Mouse (Mus musculus) neural tube, embryonic 14.5 days (tissue): ENCODE data around the gene Cenps. TPM values are rescaled to one million over a fixed set of nuclear protein-coding genes. Genes with fewer than 3 reads are reported as not detected.

Experiments used
- ATAC-seq: fragments of 200-750 bp; cut with Nextera tagmentation; 2 replicates; pipeline ENCODE4 v1.8.0; 2017; ENCODE audit warnings: low read depth, mild to moderate bottlenecking, moderate TSS enrichment, moderate library complexity
- H3K27ac ChIP-seq: fragments of 300-500 bp; sonication (generic); 2 replicates; pipeline ENCODE4 v1.5.1; 2014; ENCODE audit warnings: low read depth, mild to moderate bottlenecking, control low read depth, low read length, moderate library complexity, mixed read lengths
- H3K27me3 ChIP-seq: fragments of 300-500 bp; sonication (generic); 2 replicates; pipeline ENCODE4 v1.6.1; 2014; ENCODE audit warnings: low read length; ENCODE audit not compliant: control insufficient read depth, insufficient read depth
- H3K36me3 ChIP-seq: fragments of 300-500 bp; sonication (generic); 2 replicates; pipeline ENCODE4 v1.6.1; 2014; ENCODE audit warnings: low read length, mixed read lengths; ENCODE audit not compliant: control insufficient read depth, insufficient read depth
- H3K4me1 ChIP-seq: fragments of 300-500 bp; sonication (generic); 2 replicates; pipeline ENCODE4 v1.6.1; 2014; ENCODE audit warnings: low read length; ENCODE audit not compliant: control insufficient read depth, insufficient read depth
- H3K4me2 ChIP-seq: fragments of 300-500 bp; sonication (generic); 2 replicates; pipeline ENCODE4 v1.6.1; 2014; ENCODE audit warnings: mild to moderate bottlenecking, low read depth, low read length, control low read depth
- H3K4me3 ChIP-seq: fragments of 300-500 bp; sonication (generic); 2 replicates; pipeline ENCODE4 v1.5.1; 2014; ENCODE audit warnings: low read depth, low read length, control low read depth, mixed read lengths
- H3K9ac ChIP-seq: fragments of 300-500 bp; sonication (generic); replicated peaks from 2 replicates; pipeline ENCODE4 v1.6.1; 2014; ENCODE audit warnings: low read depth, mild to moderate bottlenecking, control low read depth, low read length, mixed read lengths
- H3K9me3 ChIP-seq: fragments of 300-500 bp; sonication (generic); 2 replicates; pipeline ENCODE4 v1.6.1; 2016; ENCODE audit warnings: low read length; ENCODE audit not compliant: control insufficient read depth
- WGBS: fragments of 180-500 bp; shearing (Covaris S2); extraction: QIAGEN DNeasy Blood & Tissue Kit; methylation state at CpG from one replicate; pipeline ENCODE4 v1.1.7; 2014; 5-methylcytosine and 5-hydroxymethylcytosine counted together
- polyA plus RNA-seq: library from polyadenylated mRNA; unstranded; fragments of >200 nt; fragmentation: Nextera tagmentation; extraction: Ambion mirVana; gene quantifications from 2 replicates; pipeline ENCODE4 v1.2.1, GENCODE M21; 2014

Cenps gene
- polyA plus RNA-seq, 1 experiment from 2014 or later = 15.1 TPM

DNA sequence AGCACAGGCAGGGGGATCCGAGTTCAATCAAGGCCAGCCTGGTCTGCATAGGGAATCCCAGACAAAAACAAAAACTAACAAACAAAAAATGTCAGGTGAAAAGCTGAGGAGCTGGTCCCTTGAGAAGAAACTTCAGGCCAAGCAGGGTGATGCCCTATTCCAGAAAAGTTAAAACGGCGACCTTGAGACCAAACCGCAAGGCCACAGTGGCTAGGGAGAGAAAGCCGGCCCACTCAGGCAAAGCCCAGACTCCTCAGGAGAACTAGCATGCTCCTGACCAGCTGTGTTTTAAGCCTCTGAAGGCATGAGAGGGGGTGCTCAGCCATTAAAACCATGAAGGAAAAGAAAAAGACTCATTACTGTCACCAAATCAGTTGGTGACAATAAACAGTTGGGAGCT, 52.0 kb downstream of the Cenps start:
- no peak overlapping the region for H3K9ac ChIP-seq
- no peaks in the 10 kb centered on the region for H3K36me3 ChIP-seq
- no peak for ATAC-seq
- 83% methylated on average over 5 of the region's 5 CpGs for WGBS
- H3K27me3 ChIP-seq = no peaks in the 10 kb centered on the region
- H3K4me1 ChIP-seq = 0 out of 2 replicates have a peak, but pooled peaks cover 4% of the 10 kb centered on the region
- no peak overlapping the region for H3K4me2 ChIP-seq
- H3K27ac ChIP-seq = no peak overlapping the region
- no peak overlapping the region for H3K4me3 ChIP-seq
- no peaks in the 10 kb centered on the region for H3K9me3 ChIP-seq

DNA sequence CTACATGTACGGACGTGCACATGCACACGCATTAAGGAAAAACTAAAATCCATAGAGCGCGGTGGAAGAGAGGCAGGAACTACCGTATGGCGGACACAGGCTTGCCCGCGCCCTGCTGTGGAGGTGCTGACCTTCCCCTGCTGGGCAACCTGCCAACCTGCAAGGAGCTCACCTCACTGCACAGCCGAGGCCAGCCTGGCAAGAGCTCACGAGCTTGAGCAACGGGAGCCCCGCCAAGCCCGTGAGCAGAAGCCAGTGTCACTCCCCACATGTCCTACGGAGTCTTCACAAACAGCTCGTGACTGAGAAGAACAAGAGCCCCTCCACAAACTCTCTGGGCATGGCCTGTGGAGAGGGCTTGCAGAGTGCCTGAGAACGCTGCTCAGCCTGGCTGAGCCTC, 55.9 kb downstream of the Cenps start:
- Histone ChIP-seq H3K4me1 (0 out of 2 replicates have a peak, but pooled peaks cover 4% of the 10 kb centered on the region), H3K4me2 (no peak overlapping the region), H3K9ac (no peak overlapping the region), H3K9me3 (no peaks in the 10 kb centered on the region), H3K27me3 (no peaks in the 10 kb centered on the region), H3K4me3 (no peak overlapping the region), H3K27ac (no peak overlapping the region), H3K36me3 (no peaks in the 10 kb centered on the region)
- WGBS = 83% methylated on average over 17 of the region's 17 CpGs
- ATAC-seq = no peak

DNA sequence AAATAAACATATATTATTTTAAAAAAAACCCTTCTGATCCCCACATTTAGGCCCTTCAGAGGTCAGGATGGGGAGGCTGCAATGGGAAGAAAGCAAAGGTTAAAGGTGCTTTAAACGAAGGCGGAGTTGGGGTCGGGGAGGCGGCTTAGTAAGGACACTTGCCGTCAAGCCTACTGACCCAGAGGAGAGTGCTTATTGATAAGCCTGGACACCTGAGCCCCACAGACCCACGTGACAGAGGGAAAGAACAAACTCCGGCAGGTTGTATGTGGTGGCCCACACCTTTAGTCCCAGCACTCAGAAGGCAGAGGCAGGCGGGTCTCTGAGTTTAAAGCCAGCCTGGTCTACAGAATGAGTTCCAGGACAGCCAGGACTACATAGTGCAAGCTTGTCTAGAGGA, 57.3 kb downstream of the Cenps start:
- Histone ChIP-seq H3K27ac (no peak overlapping the region), H3K9me3 (no peaks in the 10 kb centered on the region), H3K4me2 (no peak overlapping the region), H3K27me3 (no peaks in the 10 kb centered on the region), H3K4me1 (0 out of 2 replicates have a peak, but pooled peaks cover 4% of the 10 kb centered on the region), H3K4me3 (no peak overlapping the region), H3K9ac (no peak overlapping the region), H3K36me3 (no peaks in the 10 kb centered on the region)
- no peak for ATAC-seq
- WGBS = 89% methylated on average over 8 of the region's 8 CpGs

DNA sequence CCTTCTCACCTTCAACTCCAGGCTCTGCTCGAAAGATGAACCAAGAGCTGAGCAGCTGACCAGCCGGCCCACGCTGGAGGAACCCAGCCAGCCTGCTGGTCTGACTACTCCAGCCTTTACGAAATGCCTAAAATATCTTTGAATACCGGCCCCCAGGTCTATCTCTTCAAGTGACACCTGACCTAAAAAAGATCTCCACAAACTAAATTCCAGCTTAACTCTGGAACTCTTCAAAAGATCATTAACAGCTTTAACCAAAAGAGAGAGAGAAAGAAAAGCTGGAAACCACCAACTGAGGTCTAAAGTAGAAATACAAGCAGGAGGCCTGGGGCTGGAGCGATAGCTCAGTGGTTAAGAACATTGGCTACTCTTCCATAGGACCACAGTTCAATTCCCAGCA, 57.8 kb downstream of the Cenps start:
- Histone ChIP-seq H3K9ac (no peak overlapping the region), H3K27ac (no peak overlapping the region), H3K36me3 (no peaks in the 10 kb centered on the region), H3K4me3 (no peak overlapping the region), H3K9me3 (no peaks in the 10 kb centered on the region), H3K4me1 (0 out of 2 replicates have a peak, but pooled peaks cover 4% of the 10 kb centered on the region), H3K4me2 (no peak overlapping the region), H3K27me3 (no peaks in the 10 kb centered on the region)
- whole genome bisulfite sequencing = 89% methylated on average over 6 of the region's 6 CpGs
- no peak for ATAC-seq

DNA sequence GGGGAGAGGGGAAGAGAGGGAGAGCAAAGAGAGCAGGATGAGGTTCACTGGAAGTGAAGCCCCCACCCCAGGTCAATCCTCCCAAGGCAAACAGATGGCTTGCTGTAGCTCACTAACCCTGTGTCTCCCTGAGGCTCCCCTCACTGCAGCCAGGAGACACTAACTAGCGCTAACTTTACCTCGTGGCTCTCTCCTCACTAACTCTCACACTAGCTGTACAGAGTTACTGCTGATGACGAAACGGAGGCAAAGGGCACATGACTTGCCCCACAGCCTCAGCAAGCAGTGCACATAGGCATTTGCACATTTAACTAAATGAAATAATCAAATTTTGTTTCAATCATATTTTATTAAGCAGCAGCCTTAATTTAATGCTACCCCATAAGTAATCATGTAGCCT, 59.2 kb downstream of the Cenps start:
- Histone ChIP-seq H3K27me3 (no peaks in the 10 kb centered on the region), H3K9ac (no peak overlapping the region), H3K4me2 (no peak overlapping the region), H3K36me3 (no peaks in the 10 kb centered on the region), H3K4me3 (no peak overlapping the region), H3K4me1 (0 out of 2 replicates have a peak, but pooled peaks cover 4% of the 10 kb centered on the region), H3K27ac (no peak overlapping the region), H3K9me3 (no peaks in the 10 kb centered on the region)
- 60% methylated on average over 4 of the region's 4 CpGs for WGBS
- ATAC-seq = no peak

Other genes starting within 250 kb of the Cenps start
- 40.9 and 44.4 TPM in 2 replicates for gene Pex14, start 37.8 kb downstream of the Cenps start, polyA plus RNA-seq
- gene Dffa, start 33.5 kb downstream of the Cenps start, polyA plus RNA-seq = 23.8 and 28.0 TPM in 2 replicates
- 0.86 TPM in 1 of 2 replicates, not detected in the other for gene Cort, start 10.9 kb downstream of the Cenps start, polyA plus RNA-seq
- gene Pgd, start 29.1 kb upstream of the Cenps start, polyA plus RNA-seq = 42.6 and 43.1 TPM in 2 replicates
- gene Kif1b, start 170.1 kb upstream of the Cenps start, polyA plus RNA-seq = 174 and 224 TPM in 2 replicates